Mouse (Mus musculus): ENCODE measurements around the gene Gm6169.
"Not testable (repeated sequence)": the region's sequence is repeated elsewhere in the genome, so short reads cannot be mapped to it uniquely, and the experiment has no call there.

The Gm6169 gene

DNA sequence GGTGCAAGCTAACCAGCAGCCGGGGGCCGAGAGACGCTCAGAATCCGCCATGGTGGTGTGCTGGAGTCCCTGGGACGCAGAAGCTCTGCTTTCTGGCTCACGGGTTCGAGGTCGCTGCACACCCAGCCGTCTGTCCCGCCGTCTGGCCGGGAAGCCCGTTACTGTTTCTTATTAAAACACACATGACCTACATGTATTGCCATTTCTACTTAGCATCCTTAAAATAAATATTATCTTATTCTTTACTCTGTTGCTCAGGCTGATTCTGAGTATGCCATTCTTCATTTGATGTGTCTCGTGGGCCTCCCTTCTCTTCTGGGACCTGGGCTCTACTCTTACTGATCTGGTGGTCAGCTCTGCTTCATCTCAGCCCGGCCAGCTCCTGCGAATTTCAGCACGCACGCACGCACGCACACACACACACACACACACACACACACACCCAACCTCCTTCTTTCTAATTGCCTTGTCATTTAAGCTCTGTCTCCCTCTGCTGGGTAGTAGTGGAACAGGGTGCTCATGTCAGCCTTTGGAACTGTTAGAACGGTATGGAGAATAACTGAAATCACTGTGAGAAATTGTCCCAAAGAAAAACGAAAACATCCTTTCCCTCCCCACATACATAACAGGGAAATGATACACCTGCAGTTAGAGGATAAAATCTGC lies at the start of gene Gm6169:
Gene Gm6169, minus strand, starts transcription at position 51 of the 666 bp plus-strand sequence.
- no peak for DNase-seq (ENCODE audit: low read depth, low spot score)

- no peak for DNase-seq (ENCODE audit: low read depth, low spot score)
Observed at GRCm38 (mm10) chr13:97145834-97146233, 46.8 kb upstream of the Gm6169 start.

- DNase-seq (ENCODE audit: low read depth, low spot score) = no peak
Observed at GRCm38 (mm10) chr13:97142321-97142720, 43.3 kb upstream of the Gm6169 start.

- DNase-seq (ENCODE audit: low read depth, low spot score) = not testable (repeated sequence)
Observed at GRCm38 (mm10) chr13:97138404-97138931, 39.4 kb upstream of the Gm6169 start.

DNA sequence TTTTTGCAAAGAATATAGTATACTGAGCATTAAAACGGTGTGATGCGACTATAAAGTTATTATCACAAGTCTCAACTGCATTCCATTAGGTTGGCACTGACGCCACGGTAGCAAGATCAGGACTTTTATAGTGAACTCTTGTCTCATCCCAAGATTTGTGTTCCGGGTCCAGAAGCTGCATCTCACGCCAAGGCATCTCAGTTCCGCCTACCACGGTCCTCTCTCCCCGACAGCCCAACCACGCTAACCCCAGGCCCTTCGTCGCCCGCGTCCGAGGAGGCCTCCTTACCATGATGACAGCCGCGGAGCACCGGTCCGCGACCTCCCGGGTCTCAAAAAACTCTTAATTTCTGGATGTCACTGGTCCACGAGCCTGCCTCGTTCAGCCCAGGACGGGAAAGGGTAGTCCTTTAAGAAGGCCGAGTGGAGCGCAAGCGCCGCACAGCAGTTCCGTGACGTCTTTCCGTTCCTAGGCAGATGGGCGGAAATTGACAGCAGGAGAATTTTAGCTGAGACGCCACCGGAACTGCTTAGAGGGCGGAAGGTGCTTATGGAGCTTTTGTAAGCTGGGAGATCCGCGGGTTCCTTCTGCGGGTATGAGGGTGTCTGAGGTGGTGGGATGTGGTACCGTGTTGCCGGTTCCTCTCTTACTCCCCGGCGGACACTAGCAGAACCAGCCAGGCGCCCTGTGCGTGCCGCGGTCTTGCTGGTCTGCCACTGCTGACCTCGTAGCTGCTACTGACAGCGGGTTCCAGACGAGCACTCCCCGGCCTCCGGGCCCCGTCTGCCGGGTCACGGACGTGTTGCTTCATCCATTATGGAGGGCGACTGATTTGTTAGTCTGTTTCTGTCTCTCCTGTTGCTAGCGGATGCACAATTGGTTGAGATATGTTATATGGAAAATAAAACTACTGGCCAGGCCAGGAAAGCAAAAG lies 38.7 kb upstream of the Gm6169 start, which contains the start of the genes Gfm2 and Nsa2:
Gene Gfm2, plus strand, starts transcription at position 472 of the 935 bp plus-strand sequence.
Gene Nsa2, minus strand, starts transcription at position 472 of the 935 bp plus-strand sequence.
- peak; percentile 88 for DNase-seq (ENCODE audit: low read depth, low spot score)

DNA sequence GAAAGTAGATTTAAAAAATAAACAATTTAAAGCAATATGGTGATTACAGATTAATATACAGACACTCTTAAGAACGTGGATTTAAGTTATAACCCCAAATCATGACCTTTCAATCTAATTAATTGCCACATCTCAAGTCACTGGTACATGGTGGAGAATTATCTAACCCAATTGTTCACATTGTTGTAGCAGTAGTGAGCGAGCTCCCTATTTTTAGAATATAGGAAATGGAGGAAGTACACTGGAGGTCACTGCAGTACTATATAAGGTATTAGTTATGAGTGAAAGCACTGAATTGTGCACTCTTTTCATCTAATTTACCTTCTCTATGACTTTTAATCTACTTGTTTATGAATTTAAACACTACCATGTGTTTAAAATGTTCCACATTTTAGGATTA lies 31.4 kb upstream of the Gm6169 start:
- not testable (repeated sequence) for DNase-seq (ENCODE audit: low read depth, low spot score)

DNA sequence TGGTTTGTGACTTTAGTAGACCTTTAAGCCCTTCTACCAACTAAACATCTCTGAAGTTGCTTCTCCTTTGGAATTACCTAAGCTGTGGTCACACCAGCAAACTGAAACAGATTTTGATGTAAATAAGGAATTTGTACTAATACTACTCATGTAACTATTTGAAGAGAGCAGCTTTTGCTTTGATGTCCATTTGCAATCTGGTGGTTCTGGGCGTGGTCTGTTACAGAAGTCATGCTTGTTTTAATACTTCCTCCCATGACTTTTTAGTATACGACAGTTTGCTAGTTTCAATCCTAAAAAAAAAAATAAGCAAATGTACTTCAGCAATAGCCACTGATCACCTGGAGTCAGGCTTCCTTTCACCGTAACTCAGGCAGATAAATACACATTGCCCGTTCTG lies 30.6 kb upstream of the Gm6169 start:
- DNase-seq (ENCODE audit: low read depth, low spot score) = not testable (repeated sequence)

DNA sequence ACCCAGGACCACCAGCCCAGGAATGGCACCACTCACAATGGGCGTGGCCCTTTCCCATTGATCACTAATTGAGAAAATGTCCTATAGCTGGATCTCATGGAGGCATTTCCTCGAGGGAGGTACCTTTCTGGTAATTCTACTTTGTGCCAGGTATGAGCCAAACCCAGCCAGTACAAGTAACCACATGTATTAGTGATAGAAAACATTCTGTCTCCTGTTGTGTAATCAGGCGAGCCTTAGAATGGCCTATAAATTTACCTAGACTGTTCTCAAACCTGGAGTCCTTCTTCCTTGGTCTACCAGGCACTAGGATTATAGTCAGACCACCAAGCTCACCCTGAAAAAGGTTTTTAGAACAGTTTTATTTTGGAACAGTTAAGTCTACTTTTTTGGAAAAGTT lies 22.3 kb upstream of the Gm6169 start:
- DNase-seq (ENCODE audit: low read depth, low spot score) = no peak

- DNase-seq (ENCODE audit: low read depth, low spot score) = no peak
Observed at GRCm38 (mm10) chr13:97109046-97109445, 10.0 kb upstream of the Gm6169 start.

GRCm38 (mm10) chr13:97107721-97108120 lies 8.7 kb upstream of the Gm6169 start:
- not testable (repeated sequence) for DNase-seq (ENCODE audit: low read depth, low spot score)

DNA sequence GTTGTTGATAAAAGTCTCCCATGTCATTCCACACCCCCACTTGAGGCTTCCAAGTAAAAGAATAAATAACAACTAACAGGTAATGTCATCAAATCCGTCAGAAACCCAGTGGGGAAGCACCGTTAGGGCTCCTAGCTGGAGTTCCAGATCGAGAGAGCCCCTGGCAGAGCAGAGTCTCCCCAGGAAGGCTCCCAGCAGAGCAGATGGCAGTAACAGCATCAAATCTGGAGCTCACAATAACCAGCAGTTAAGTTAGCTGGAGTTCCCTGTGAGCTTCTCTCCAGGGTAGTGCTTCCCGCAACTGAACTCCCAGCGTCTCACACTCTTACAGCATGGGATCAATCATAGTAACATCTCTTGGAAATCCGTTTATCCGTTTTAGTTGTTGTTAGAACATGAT lies 6.0 kb upstream of the Gm6169 start:
- DNase-seq (ENCODE audit: low read depth, low spot score) = no peak

- DNase-seq (ENCODE audit: low read depth, low spot score) = no peak
Observed at GRCm38 (mm10) chr13:97095726-97096125, 3.3 kb downstream of the Gm6169 start.

DNA sequence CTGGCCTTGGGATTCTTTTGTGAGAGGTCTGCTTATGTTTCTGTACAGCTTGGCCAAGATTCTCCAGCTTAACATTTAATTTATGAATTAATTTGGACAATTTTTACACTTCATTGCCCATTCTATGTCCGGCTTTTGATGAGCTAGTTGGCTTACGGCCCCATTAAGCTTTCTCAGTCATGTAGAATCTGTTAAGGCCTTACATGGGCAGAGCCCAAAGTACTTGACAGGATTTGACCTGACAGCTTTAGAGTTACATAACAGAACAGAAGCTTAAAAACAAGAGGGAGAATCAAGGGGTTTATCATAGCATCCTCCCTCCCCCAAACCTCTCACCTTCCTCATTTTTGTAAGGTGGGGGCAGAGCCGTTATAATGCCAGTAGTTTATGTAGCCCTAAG lies 10.9 kb downstream of the Gm6169 start:
- DNase-seq (ENCODE audit: low read depth, low spot score) = no peak

DNA sequence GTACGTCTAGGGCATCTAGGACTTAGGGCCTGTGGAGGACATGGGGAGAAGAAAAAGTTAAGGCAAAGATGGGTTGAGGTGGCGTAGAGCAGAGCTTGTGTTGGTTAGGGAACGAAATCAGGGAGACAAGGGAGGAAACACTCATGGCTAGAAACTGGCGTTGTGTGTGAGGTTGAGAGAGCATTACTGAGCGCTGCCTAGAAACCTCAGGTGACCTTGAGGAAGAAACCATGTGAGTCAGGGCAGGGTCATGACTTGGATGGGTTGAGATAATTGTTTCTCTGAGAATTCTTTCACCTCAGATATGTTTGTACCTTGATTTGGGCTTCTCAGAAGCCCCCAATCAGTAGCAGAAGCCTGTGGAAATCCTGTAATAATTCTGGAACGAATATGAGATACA lies 11.6 kb downstream of the Gm6169 start:
- DNase-seq (ENCODE audit: low read depth, low spot score) = no peak

DNA sequence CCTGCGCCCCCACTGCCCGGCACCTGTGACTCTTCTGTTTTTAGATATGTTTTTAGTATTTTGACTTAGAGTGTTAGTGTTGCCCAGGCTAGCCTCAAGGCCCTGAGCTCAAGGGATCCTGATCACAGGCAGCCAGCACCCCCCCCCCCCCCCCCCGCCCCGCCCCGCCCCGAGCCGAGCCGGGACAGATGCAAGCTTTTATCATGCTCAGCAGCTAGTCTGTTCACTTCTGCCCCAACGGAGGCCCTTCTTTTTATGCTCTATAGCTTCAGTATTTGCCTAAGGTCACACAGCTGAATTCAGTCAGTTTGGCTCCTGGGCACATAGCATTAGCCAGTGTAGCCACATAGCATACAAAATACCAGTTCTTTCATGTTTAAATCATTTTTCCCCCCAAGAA lies 12.7 kb downstream of the Gm6169 start:
- no peak for DNase-seq (ENCODE audit: low read depth, low spot score)

DNA sequence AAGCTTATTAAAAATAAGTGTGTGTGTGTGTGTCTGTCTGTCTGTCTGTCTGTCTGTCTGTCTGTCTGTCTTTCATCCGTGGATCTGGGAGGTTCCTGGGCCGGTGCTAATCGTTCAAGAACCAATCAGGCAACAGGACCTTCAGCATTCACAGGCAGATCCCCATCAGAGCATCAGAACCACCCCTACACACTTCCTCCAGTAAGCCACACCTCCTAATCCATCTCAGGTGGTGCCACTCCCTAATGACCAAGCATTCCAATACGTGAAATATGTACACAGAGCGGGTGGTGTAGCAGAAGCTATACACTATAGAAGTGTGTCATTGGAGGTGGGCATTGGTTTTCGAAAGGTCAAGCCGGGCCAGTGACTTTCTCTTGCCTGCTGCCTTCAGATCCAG lies 16.6 kb downstream of the Gm6169 start:
- no peak for DNase-seq (ENCODE audit: low read depth, low spot score)

DNA sequence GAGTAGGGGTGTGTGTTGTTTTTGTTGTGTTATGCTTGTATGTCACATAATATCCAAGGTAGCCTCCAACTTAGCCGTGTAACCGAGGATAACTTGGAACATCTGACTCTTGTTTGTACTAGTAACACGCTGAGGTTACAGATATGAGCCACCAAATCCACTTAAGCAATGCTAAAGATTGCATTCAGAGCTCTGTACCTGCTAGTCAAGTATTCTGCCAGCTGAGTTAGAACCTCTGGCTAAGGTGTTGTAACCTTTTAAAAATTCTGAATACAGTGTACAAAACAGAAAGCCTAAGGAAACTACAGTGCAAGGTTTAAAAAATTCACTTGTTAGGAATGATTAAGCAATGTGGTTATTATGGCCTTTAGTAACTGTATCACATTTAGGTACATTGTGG lies 18.4 kb downstream of the Gm6169 start:
- DNase-seq (ENCODE audit: low read depth, low spot score) = no peak

- DNase-seq (ENCODE audit: low read depth, low spot score) = no peak
Observed at GRCm38 (mm10) chr13:97080201-97080600, 18.8 kb downstream of the Gm6169 start.

DNA sequence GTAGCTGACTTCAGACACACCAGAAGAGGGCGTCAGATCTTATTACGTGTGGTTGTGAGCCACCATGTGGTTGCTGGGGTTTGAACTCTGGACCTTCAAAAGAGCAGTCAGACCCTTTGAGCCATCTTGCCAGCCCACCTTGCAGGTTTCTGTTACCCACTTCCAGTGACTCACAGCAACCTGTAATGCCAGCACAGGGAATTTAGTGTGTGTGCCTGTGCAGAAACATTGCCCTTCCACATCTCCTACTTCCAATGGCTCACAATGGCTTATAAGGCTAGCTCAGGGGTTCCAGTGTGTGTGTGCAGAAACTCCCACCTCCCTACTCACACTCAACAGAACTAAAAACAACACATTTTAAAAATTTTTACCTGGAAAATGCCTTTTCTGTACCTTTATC lies 21.5 kb downstream of the Gm6169 start:
- DNase-seq (ENCODE audit: low read depth, low spot score) = no peak

GRCm38 (mm10) chr13:97073497-97073896 lies 25.5 kb downstream of the Gm6169 start:
- DNase-seq (ENCODE audit: low read depth, low spot score) = no peak

GRCm38 (mm10) chr13:97071626-97072241 lies 27.3 kb downstream of the Gm6169 start:
- DNase-seq (ENCODE audit: low read depth, low spot score) = no peak
